Mouse (Mus musculus): ENCODE measurements around the gene Gipr. TPM values are rescaled to one million over a fixed set of nuclear protein-coding genes. Genes with fewer than 3 reads are reported as not detected.

Gipr gene
- polyA plus RNA-seq, 1 experiment: 0.43 TPM

GRCm38 (mm10) chr7:19172874-19173273 lies 6.9 kb upstream of the Gipr start:
- H3K36me3 ChIP-seq (ENCODE audit: control insufficient read depth, insufficient read depth): no peaks in the 10 kb centered on the region
- no peak for TF ChIP-seq MYOD1 (IDR thresholded peaks at IDR 0.05; ENCODE audit: control insufficient read depth, insufficient read length, low read depth)
- peak; percentile 19 for TF ChIP-seq CTCF (IDR thresholded peaks at IDR 0.05; ENCODE audit: control insufficient read depth, insufficient read depth, insufficient read length)
- TF ChIP-seq FOSL1 (IDR thresholded peaks at IDR 0.05; ENCODE audit: insufficient read depth, low read length, poor library complexity, severe bottlenecking): no peak
- no peak for TF ChIP-seq USF1 (IDR thresholded peaks at IDR 0.05; ENCODE audit: low read depth)
- no peak for TF ChIP-seq CEBPB (IDR thresholded peaks at IDR 0.05; ENCODE audit: low read depth)
- no peak for TF ChIP-seq MAX (IDR thresholded peaks at IDR 0.05)
- H3K4me3 ChIP-seq (ENCODE audit: insufficient read depth, poor library complexity, severe bottlenecking): no peak overlapping the region
- no peaks in the 10 kb centered on the region for H3K27me3 ChIP-seq (ENCODE audit: control insufficient read depth, insufficient read depth, insufficient read length)
- no peaks in the 10 kb centered on the region for H3K79me3 ChIP-seq (ENCODE audit: low read depth)
- H3K79me2 ChIP-seq (ENCODE audit: control insufficient read depth, insufficient read depth): no peaks in the 10 kb centered on the region
- no peak overlapping the region for H3ac ChIP-seq (ENCODE audit: control insufficient read depth, insufficient read length, low read depth)

DNA sequence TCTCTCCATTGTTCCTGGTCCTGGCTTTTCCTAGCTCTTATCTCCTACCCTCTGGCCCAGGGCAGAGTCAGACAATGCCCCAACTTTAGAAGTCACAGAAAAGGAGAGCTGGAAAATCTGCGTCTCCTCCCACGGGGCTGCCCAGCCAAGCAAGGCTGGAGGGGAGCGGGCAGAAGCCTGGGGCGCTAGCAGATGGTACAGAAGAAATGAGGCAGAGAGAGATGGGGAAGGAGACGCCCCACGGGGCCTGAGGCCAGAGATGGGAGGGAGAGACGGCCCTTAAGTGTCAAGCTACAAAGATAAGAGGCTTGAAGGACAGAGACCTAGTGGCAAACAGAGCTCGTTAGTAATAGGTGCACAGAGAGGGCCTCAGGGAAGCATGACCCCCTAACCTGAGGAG lies 5.9 kb upstream of the Gipr start:
- TF ChIP-seq MYOG (IDR thresholded peaks at IDR 0.05; ENCODE audit: control insufficient read depth, extremely low read depth, insufficient read length) (no peak), FOSL1 (IDR thresholded peaks at IDR 0.05; ENCODE audit: insufficient read depth, low read length, poor library complexity, severe bottlenecking) (no peak), CTCF (IDR thresholded peaks at IDR 0.05; ENCODE audit: control insufficient read depth, insufficient read depth, insufficient read length) (no peak), MYOD1 (IDR thresholded peaks at IDR 0.05; ENCODE audit: control insufficient read depth, insufficient read length, low read depth) (no peak), MAX (IDR thresholded peaks at IDR 0.05) (no peak), USF1 (IDR thresholded peaks at IDR 0.05; ENCODE audit: low read depth) (no peak), CEBPB (IDR thresholded peaks at IDR 0.05; ENCODE audit: low read depth) (no peak)
- Histone ChIP-seq H3K27me3 (ENCODE audit: control insufficient read depth, insufficient read depth, insufficient read length) (no peaks in the 10 kb centered on the region), H3K79me2 (ENCODE audit: control insufficient read depth, insufficient read depth) (no peaks in the 10 kb centered on the region), H3ac (ENCODE audit: control insufficient read depth, insufficient read length, low read depth) (no peak overlapping the region), H3K4me3 (ENCODE audit: insufficient read depth, poor library complexity, severe bottlenecking) (no peak overlapping the region), H3K36me3 (ENCODE audit: control insufficient read depth, insufficient read depth) (no peaks in the 10 kb centered on the region), H3K79me3 (ENCODE audit: low read depth) (no peaks in the 10 kb centered on the region)

GRCm38 (mm10) chr7:19170142-19170541 lies 4.2 kb upstream of the Gipr start:
- Histone ChIP-seq H3ac (ENCODE audit: control insufficient read depth, insufficient read length, low read depth) (no peak overlapping the region), H3K79me2 (ENCODE audit: control insufficient read depth, insufficient read depth) (no peaks in the 10 kb centered on the region), H3K36me3 (ENCODE audit: control insufficient read depth, insufficient read depth) (no peaks in the 10 kb centered on the region), H3K4me3 (ENCODE audit: insufficient read depth, poor library complexity, severe bottlenecking) (no peak overlapping the region), H3K79me3 (ENCODE audit: low read depth) (no peaks in the 10 kb centered on the region), H3K27me3 (ENCODE audit: control insufficient read depth, insufficient read depth, insufficient read length) (no peaks in the 10 kb centered on the region)
- TF ChIP-seq FOSL1 (IDR thresholded peaks at IDR 0.05; ENCODE audit: insufficient read depth, low read length, poor library complexity, severe bottlenecking) (no peak), MYOD1 (IDR thresholded peaks at IDR 0.05; ENCODE audit: control insufficient read depth, insufficient read length, low read depth) (no peak), CTCF (IDR thresholded peaks at IDR 0.05; ENCODE audit: control insufficient read depth, insufficient read depth, insufficient read length) (no peak), CEBPB (IDR thresholded peaks at IDR 0.05; ENCODE audit: low read depth) (no peak), MAX (IDR thresholded peaks at IDR 0.05) (no peak), MYOG (IDR thresholded peaks at IDR 0.05; ENCODE audit: control insufficient read depth, extremely low read depth, insufficient read length) (no peak), USF1 (IDR thresholded peaks at IDR 0.05; ENCODE audit: low read depth) (no peak)

DNA sequence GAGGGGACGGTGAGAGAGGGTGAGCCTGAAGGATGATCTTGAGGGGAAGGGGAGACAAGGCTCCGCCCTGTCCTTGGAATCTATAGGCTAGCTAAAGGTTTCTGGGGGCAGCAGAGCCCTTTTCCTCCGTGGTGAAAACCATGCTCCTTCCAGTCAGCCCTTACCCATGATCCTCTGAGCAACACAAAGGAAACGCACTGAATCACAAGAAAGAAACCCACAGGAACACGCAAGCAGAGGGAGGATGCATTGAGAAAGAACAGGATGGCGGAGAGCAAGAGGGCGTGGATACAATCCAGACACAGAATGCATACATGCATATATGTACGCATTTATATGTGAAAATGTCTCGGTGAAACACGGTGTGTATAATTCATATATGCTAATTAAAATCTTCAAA lies 3.6 kb upstream of the Gipr start:
- H3K79me3 ChIP-seq (ENCODE audit: low read depth): no peaks in the 10 kb centered on the region
- no peak overlapping the region for H3K4me3 ChIP-seq (ENCODE audit: insufficient read depth, poor library complexity, severe bottlenecking)
- no peaks in the 10 kb centered on the region for H3K79me2 ChIP-seq (ENCODE audit: control insufficient read depth, insufficient read depth)
- no peaks in the 10 kb centered on the region for H3K27me3 ChIP-seq (ENCODE audit: control insufficient read depth, insufficient read depth, insufficient read length)
- H3K36me3 ChIP-seq (ENCODE audit: control insufficient read depth, insufficient read depth): no peaks in the 10 kb centered on the region
- H3ac ChIP-seq (ENCODE audit: control insufficient read depth, insufficient read length, low read depth): no peak overlapping the region
- no peak for TF ChIP-seq FOSL1 (IDR thresholded peaks at IDR 0.05; ENCODE audit: insufficient read depth, low read length, poor library complexity, severe bottlenecking)
- TF ChIP-seq USF1 (IDR thresholded peaks at IDR 0.05; ENCODE audit: low read depth): no peak
- no peak for TF ChIP-seq MYOG (IDR thresholded peaks at IDR 0.05; ENCODE audit: control insufficient read depth, extremely low read depth, insufficient read length)
- TF ChIP-seq CEBPB (IDR thresholded peaks at IDR 0.05; ENCODE audit: low read depth): no peak
- TF ChIP-seq MYOD1 (IDR thresholded peaks at IDR 0.05; ENCODE audit: control insufficient read depth, insufficient read length, low read depth): no peak
- no peak for TF ChIP-seq MAX (IDR thresholded peaks at IDR 0.05)
- no peak for TF ChIP-seq CTCF (IDR thresholded peaks at IDR 0.05; ENCODE audit: control insufficient read depth, insufficient read depth, insufficient read length)

GRCm38 (mm10) chr7:19166990-19167389 lies 1.1 kb upstream of the Gipr start:
- Histone ChIP-seq H3K4me3 (ENCODE audit: insufficient read depth, poor library complexity, severe bottlenecking) (no peak overlapping the region), H3K27me3 (ENCODE audit: control insufficient read depth, insufficient read depth, insufficient read length) (no peaks in the 10 kb centered on the region), H3K36me3 (ENCODE audit: control insufficient read depth, insufficient read depth) (no peaks in the 10 kb centered on the region), H3K79me3 (ENCODE audit: low read depth) (no peaks in the 10 kb centered on the region), H3K79me2 (ENCODE audit: control insufficient read depth, insufficient read depth) (no peaks in the 10 kb centered on the region), H3ac (ENCODE audit: control insufficient read depth, insufficient read length, low read depth) (no peak overlapping the region)
- TF ChIP-seq CEBPB (IDR thresholded peaks at IDR 0.05; ENCODE audit: low read depth): no peak
- no peak for TF ChIP-seq MAX (IDR thresholded peaks at IDR 0.05)
- TF ChIP-seq CTCF (IDR thresholded peaks at IDR 0.05; ENCODE audit: control insufficient read depth, insufficient read depth, insufficient read length): no peak
- no peak for TF ChIP-seq USF1 (IDR thresholded peaks at IDR 0.05; ENCODE audit: low read depth)
- TF ChIP-seq MYOG (IDR thresholded peaks at IDR 0.05; ENCODE audit: control insufficient read depth, extremely low read depth, insufficient read length): no peak
- no peak for TF ChIP-seq FOSL1 (IDR thresholded peaks at IDR 0.05; ENCODE audit: insufficient read depth, low read length, poor library complexity, severe bottlenecking)
- no peak for TF ChIP-seq MYOD1 (IDR thresholded peaks at IDR 0.05; ENCODE audit: control insufficient read depth, insufficient read length, low read depth)

DNA sequence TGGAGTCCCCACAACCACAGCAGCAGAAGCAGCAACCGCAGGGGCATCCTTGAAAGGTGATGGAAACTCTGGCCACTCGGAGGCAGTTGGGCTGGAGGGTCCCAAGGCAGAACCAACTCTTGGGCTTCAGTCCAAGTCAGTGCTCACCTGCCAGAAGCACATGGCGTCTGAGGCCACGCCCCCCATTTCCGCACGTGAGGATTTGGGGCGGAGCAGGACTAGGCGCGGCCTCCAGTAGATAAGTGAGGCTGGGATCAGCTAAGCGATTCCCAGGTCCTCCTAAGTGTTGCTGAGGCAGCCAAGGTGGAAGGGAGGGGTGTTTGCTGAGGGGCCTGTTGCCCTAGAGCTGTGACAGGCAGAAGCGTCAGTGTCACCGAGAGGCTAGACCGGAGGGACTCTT lies 949 bp downstream of the Gipr start:
- no peaks in the 10 kb centered on the region for H3K36me3 ChIP-seq (ENCODE audit: control insufficient read depth, insufficient read depth)
- no peak overlapping the region for H3ac ChIP-seq (ENCODE audit: control insufficient read depth, insufficient read length, low read depth)
- no peak overlapping the region for H3K4me3 ChIP-seq (ENCODE audit: insufficient read depth, poor library complexity, severe bottlenecking)
- H3K27me3 ChIP-seq (ENCODE audit: control insufficient read depth, insufficient read depth, insufficient read length): no peaks in the 10 kb centered on the region
- H3K79me3 ChIP-seq (ENCODE audit: low read depth): no peaks in the 10 kb centered on the region
- no peaks in the 10 kb centered on the region for H3K79me2 ChIP-seq (ENCODE audit: control insufficient read depth, insufficient read depth)
- TF ChIP-seq FOSL1 (IDR thresholded peaks at IDR 0.05; ENCODE audit: insufficient read depth, low read length, poor library complexity, severe bottlenecking): no peak
- no peak for TF ChIP-seq CEBPB (IDR thresholded peaks at IDR 0.05; ENCODE audit: low read depth)
- no peak for TF ChIP-seq MYOG (IDR thresholded peaks at IDR 0.05; ENCODE audit: control insufficient read depth, extremely low read depth, insufficient read length)
- TF ChIP-seq USF1 (IDR thresholded peaks at IDR 0.05; ENCODE audit: low read depth): no peak
- TF ChIP-seq MYOD1 (IDR thresholded peaks at IDR 0.05; ENCODE audit: control insufficient read depth, insufficient read length, low read depth): no peak
- no peak for TF ChIP-seq CTCF (IDR thresholded peaks at IDR 0.05; ENCODE audit: control insufficient read depth, insufficient read depth, insufficient read length)
- TF ChIP-seq MAX (IDR thresholded peaks at IDR 0.05): no peak

Data from C2C12 (cell line).